Mouse (Mus musculus) cortical plate, adult 2 months (tissue): ENCODE measurements around the gene Fam117b.

Source experiments
- CTCF ChIP-seq: fragments of 200-500 bp; IDR thresholded peaks from 2 replicates; pipeline ENCODE4 v1.5.1; 2011; ENCODE audit warnings: mild to moderate bottlenecking, control low read depth, low read length; ENCODE audit not compliant: insufficient read depth; ENCODE audit errors: extremely low read depth
- POLR2A ChIP-seq: fragments of 200-500 bp; IDR thresholded peaks from 2 replicates; pipeline ENCODE4 v1.6.1; 2011; ENCODE audit warnings: mild to moderate bottlenecking, low read length, control low read depth; ENCODE audit not compliant: insufficient read depth; ENCODE audit errors: extremely low read depth

DNA sequence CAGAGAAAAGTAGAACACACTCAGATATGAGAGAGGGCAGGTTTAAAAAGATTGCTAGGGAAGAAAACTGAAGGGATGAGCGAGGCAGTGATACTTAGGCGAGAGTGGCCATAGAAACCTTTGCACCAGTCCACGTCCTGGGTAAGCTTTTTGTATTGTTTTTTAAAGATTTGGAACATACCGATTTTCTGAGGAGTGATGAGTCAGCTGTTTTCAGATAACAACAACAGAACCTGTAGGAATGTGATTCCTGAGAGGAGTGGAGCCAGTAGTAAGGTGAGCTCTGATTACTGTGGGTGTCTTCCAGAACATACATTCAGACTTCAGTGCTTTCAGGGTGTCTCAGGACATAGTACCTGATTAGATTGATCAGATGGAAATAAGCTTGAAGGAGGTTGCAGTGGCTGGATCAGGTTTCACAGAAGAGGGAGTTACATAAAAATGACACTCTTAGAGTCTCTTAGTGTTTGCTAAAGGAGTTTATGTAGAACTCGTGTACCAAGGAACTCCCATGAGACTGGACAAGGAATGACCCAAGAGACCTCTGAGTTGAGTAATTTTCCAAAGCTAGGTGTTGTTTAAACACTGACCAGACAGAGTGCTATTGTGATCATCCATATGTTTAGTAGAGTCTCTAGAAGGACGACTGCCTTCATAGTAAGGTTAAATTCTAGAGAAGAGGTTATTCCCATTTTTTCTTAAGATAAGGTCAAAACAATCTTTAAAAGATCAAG, 29.4 kb downstream of the Fam117b start:
- no peak for TF ChIP-seq POLR2A
- no peak for TF ChIP-seq CTCF
